Mouse (Mus musculus): ENCODE measurements around the gene Mmp24. TPM values are rescaled to one million over a fixed set of nuclear protein-coding genes. Genes with fewer than 3 reads are reported as not detected.

The Mmp24 gene
- polyA plus RNA-seq, 1 experiment from 2014 or later: 0.07 TPM

DNA sequence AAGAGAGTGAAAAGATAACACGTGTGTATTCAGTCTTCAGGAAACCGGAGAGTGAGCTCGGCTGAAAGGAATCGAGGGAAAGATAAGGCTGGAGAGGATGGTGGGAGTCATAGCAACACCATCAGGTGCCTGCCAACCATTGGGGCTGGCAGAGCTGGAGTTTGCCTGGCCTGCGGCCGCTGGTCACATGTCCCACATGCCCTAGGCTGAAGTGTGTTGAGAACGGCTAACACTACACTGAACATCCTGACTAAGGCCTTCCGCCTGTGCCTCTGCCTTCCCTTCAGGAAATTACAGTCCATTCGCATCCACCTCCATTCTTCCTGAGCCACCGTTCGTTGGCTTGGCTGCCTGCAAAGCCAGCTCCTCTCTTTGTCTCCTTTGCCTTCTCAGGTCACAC, 32.9 kb upstream of the Mmp24 start:
- no peak overlapping the region for H3K9ac ChIP-seq (replicated peaks; ENCODE audit: low read length)
- no peaks in the 10 kb centered on the region for H3K27me3 ChIP-seq (ENCODE audit: insufficient read depth, low read length)
- no peak overlapping the region for H3K4me3 ChIP-seq (ENCODE audit: low read length)
- H3K4me1 ChIP-seq (ENCODE audit: insufficient read depth, low read length): peaks cover 4% of the 10 kb centered on the region; the same call in 1 of the 2 replicates
- WGBS: 80% methylated on average over 11 of the region's 11 CpGs
- H3K4me2 ChIP-seq (replicated peaks; ENCODE audit: low read depth, low read length): no peak overlapping the region
- no peaks in the 10 kb centered on the region for H3K9me3 ChIP-seq (ENCODE audit: low read length)
- peak overlapping the region; percentile 58 for H3K27ac ChIP-seq (ENCODE audit: low read length)
- no peak for ATAC-seq (ENCODE audit: low FRiP score, low TSS enrichment)
- H3K36me3 ChIP-seq (ENCODE audit: insufficient read depth, low read length): no peaks in the 10 kb centered on the region

- peak overlapping the region; percentile 59 for H3K27ac ChIP-seq (ENCODE audit: low read length)
- WGBS: 54% methylated on average over 12 of the region's 12 CpGs
- H3K4me3 ChIP-seq (ENCODE audit: low read length): no peak overlapping the region
- H3K36me3 ChIP-seq (ENCODE audit: insufficient read depth, low read length): no peaks in the 10 kb centered on the region
- H3K9me3 ChIP-seq (ENCODE audit: low read length): no peaks in the 10 kb centered on the region
- peaks cover 3% of the 10 kb centered on the region; the same call in 1 of the 2 replicates for H3K4me1 ChIP-seq (ENCODE audit: insufficient read depth, low read length)
- no peak overlapping the region for H3K4me2 ChIP-seq (replicated peaks; ENCODE audit: low read depth, low read length)
- no peaks in the 10 kb centered on the region for H3K27me3 ChIP-seq (ENCODE audit: insufficient read depth, low read length)
- H3K9ac ChIP-seq (replicated peaks; ENCODE audit: low read length): no peak overlapping the region
- ATAC-seq (ENCODE audit: low FRiP score, low TSS enrichment): peak; percentile 84
These were observed 32.2 kb upstream of the Mmp24 start for GRCm38 (mm10) chr2:155742931-155743337.

GRCm38 (mm10) chr2:155743351-155743750, 31.8 kb upstream of the Mmp24 start:
- H3K9me3 ChIP-seq (ENCODE audit: low read length): no peaks in the 10 kb centered on the region
- H3K4me1 ChIP-seq (ENCODE audit: insufficient read depth, low read length): no peaks in the 10 kb centered on the region
- H3K9ac ChIP-seq (replicated peaks; ENCODE audit: low read length): no peak overlapping the region
- H3K4me2 ChIP-seq (replicated peaks; ENCODE audit: low read depth, low read length): no peak overlapping the region
- ATAC-seq (ENCODE audit: low FRiP score, low TSS enrichment): no peak
- peak overlapping the region; percentile 59 for H3K27ac ChIP-seq (ENCODE audit: low read length)
- no peak overlapping the region for H3K4me3 ChIP-seq (ENCODE audit: low read length)
- WGBS: 77% methylated on average over 9 of the region's 9 CpGs
- no peaks in the 10 kb centered on the region for H3K27me3 ChIP-seq (ENCODE audit: insufficient read depth, low read length)
- H3K36me3 ChIP-seq (ENCODE audit: insufficient read depth, low read length): no peaks in the 10 kb centered on the region

- Histone ChIP-seq H3K27ac (ENCODE audit: low read length) (no peak overlapping the region), H3K9ac (replicated peaks; ENCODE audit: low read length) (no peak overlapping the region), H3K4me1 (ENCODE audit: insufficient read depth, low read length) (no peaks in the 10 kb centered on the region), H3K36me3 (ENCODE audit: insufficient read depth, low read length) (no peaks in the 10 kb centered on the region), H3K4me2 (replicated peaks; ENCODE audit: low read depth, low read length) (no peak overlapping the region), H3K4me3 (ENCODE audit: low read length) (no peak overlapping the region), H3K9me3 (ENCODE audit: low read length) (no peaks in the 10 kb centered on the region), H3K27me3 (ENCODE audit: insufficient read depth, low read length) (no peaks in the 10 kb centered on the region)
- no peak for ATAC-seq (ENCODE audit: low FRiP score, low TSS enrichment)
- 62% methylated on average over 3 of the region's 3 CpGs for WGBS
These were observed 29.7 kb upstream of the Mmp24 start for GRCm38 (mm10) chr2:155745487-155745886.

- Histone ChIP-seq H3K4me3 (ENCODE audit: low read length) (no peak overlapping the region), H3K9ac (replicated peaks; ENCODE audit: low read length) (no peak overlapping the region), H3K9me3 (ENCODE audit: low read length) (no peaks in the 10 kb centered on the region), H3K27ac (ENCODE audit: low read length) (no peak overlapping the region), H3K4me2 (replicated peaks; ENCODE audit: low read depth, low read length) (no peak overlapping the region), H3K27me3 (ENCODE audit: insufficient read depth, low read length) (no peaks in the 10 kb centered on the region), H3K36me3 (ENCODE audit: insufficient read depth, low read length) (no peaks in the 10 kb centered on the region), H3K4me1 (ENCODE audit: insufficient read depth, low read length) (no peaks in the 10 kb centered on the region)
- ATAC-seq (ENCODE audit: low FRiP score, low TSS enrichment): no peak
- WGBS: 90% methylated on average over 4 of the region's 4 CpGs
These were observed 25.7 kb upstream of the Mmp24 start for GRCm38 (mm10) chr2:155749394-155749793.

DNA sequence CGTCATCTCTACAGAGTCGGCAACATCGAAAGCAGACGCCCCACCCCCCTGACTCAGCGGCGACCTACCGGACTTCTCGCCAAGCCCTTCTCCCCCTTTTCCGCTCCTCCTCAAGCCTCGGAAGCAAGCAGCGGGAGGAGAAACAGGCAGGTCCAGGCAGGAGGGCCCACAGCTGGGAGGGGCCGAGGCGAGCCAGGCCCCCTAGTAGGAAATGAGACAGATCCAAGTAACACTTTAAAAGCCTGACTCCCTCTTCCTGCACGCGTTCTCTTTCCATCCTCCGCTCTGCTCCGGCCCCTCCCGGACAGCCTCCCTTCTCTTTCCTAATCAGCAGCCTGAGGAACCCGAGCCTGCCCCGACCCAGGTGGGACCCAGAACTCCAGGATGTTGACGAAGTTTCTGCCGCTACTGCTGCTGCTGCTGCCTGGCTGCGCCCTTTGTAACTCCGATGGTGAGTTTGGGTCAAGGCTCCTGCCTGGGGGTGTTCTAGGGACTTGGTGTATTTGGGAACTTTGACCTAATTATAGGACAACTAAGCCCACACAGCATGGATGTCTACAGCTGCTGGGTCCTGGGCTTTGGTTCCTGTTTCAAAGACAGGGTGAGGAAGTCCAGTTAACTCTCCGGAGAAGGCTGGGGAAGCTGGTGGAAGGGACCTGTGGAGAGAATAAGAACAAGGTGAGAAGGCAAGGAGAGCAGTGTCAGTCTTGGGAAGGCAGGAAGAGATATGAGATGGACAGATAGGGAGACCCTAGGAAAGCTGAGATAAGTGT, 23.9 kb upstream of the Mmp24 start, which contains the start of gene Procr:
Procr (plus strand) TSS at position 104 of the 773 bp plus-strand sequence.
- H3K4me1 ChIP-seq (ENCODE audit: insufficient read depth, low read length): no peaks in the 10 kb centered on the region
- peak within 1 kb of the TSS; percentile 44 for H3K4me3 ChIP-seq (ENCODE audit: low read length)
- H3K27me3 ChIP-seq (ENCODE audit: insufficient read depth, low read length): no peaks in the 10 kb centered on the region
- H3K9ac ChIP-seq (replicated peaks; ENCODE audit: low read length): peak within 1 kb of the TSS; percentile 56
- peak; percentile 74; the same call in 1 of the 2 replicates for ATAC-seq (ENCODE audit: low FRiP score, low TSS enrichment)
- H3K36me3 ChIP-seq (ENCODE audit: insufficient read depth, low read length): no peaks in the 10 kb centered on the region
- H3K27ac ChIP-seq (ENCODE audit: low read length): no peak within 1 kb of the TSS
- 2% methylated on average over 24 of the region's 25 CpGs for WGBS
- peak within 1 kb of the TSS; percentile 65 for H3K4me2 ChIP-seq (replicated peaks; ENCODE audit: low read depth, low read length)
- H3K9me3 ChIP-seq (ENCODE audit: low read length): no peaks in the 10 kb centered on the region

DNA sequence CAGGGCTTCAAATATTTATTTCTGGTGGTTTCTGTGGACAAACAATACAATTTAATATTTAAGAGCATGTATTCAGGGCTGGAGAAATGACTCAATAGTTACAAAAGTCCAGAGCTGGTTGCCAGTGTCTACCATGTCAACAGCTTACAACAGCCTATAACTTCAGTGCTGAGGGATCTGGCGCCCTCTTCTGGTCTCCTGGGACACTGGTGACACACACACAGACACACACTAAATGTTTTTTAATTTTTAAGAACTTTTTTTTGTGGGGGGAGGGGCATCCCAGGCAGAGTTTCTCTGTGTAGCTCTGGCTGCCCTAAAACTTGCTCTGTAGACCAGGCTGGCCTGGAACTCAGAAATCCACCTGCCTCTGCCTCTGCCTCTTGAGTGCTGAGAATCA, 19.4 kb upstream of the Mmp24 start:
- no peak for ATAC-seq (ENCODE audit: low FRiP score, low TSS enrichment)
- Histone ChIP-seq H3K4me2 (replicated peaks; ENCODE audit: low read depth, low read length) (no peak overlapping the region), H3K4me3 (ENCODE audit: low read length) (no peak overlapping the region), H3K9me3 (ENCODE audit: low read length) (no peaks in the 10 kb centered on the region), H3K27ac (ENCODE audit: low read length) (no peak overlapping the region), H3K4me1 (ENCODE audit: insufficient read depth, low read length) (no peaks in the 10 kb centered on the region), H3K9ac (replicated peaks; ENCODE audit: low read length) (no peak overlapping the region), H3K27me3 (ENCODE audit: insufficient read depth, low read length) (no peaks in the 10 kb centered on the region), H3K36me3 (ENCODE audit: insufficient read depth, low read length) (no peaks in the 10 kb centered on the region)
- 8% methylated on average over 1 of the region's 1 CpGs for WGBS

DNA sequence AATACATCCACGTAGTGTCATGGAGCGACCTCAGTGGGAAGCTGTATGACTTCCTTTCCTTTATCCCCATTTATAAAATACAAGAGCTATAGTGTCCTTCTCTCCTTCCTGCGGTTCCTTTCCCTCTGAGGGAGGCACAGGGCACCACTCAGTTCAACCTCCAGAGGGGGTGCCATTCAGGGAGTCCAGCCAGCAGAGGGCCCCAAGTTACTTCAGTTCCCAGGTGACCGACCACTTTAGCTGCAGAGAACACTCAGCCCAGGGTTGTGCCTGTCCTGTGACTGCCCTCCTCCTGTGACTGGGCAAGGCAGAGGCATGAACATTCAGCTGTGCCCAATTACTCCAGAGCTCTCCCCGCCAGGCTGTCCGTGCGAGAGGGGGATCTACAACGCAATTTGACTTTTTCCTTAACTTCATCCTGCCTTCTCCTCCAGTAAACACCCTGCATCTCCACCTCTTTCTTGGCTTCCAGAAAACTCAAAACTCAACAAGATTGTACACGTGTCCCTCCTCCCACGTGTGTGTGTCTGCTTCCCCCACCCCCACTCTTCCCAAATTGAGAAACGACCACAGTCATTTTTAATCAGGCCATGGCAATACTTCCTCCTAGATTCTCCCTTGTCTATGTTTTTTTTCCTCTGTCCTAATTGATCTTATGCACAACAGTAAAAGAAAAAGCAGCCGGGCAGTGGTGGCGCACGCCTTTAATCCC, 18.1 kb upstream of the Mmp24 start:
- Histone ChIP-seq H3K9ac (replicated peaks; ENCODE audit: low read length) (no peak overlapping the region), H3K4me2 (replicated peaks; ENCODE audit: low read depth, low read length) (no peak overlapping the region), H3K36me3 (ENCODE audit: insufficient read depth, low read length) (no peaks in the 10 kb centered on the region), H3K9me3 (ENCODE audit: low read length) (no peaks in the 10 kb centered on the region), H3K27me3 (ENCODE audit: insufficient read depth, low read length) (no peaks in the 10 kb centered on the region), H3K27ac (ENCODE audit: low read length) (no peak overlapping the region), H3K4me1 (ENCODE audit: insufficient read depth, low read length) (no peaks in the 10 kb centered on the region), H3K4me3 (ENCODE audit: low read length) (no peak overlapping the region)
- 0 out of 2 replicates have a peak, but pooled peaks have one; percentile 23 for ATAC-seq (ENCODE audit: low FRiP score, low TSS enrichment)
- 55% methylated on average over 14 of the region's 14 CpGs for WGBS

- ATAC-seq (ENCODE audit: low FRiP score, low TSS enrichment): no peak; the same call in 1 of the 2 replicates
- Histone ChIP-seq H3K9me3 (ENCODE audit: low read length) (no peaks in the 10 kb centered on the region), H3K4me1 (ENCODE audit: insufficient read depth, low read length) (no peaks in the 10 kb centered on the region), H3K27ac (ENCODE audit: low read length) (no peak overlapping the region), H3K9ac (replicated peaks; ENCODE audit: low read length) (no peak overlapping the region), H3K36me3 (ENCODE audit: insufficient read depth, low read length) (no peaks in the 10 kb centered on the region), H3K4me3 (ENCODE audit: low read length) (no peak overlapping the region), H3K4me2 (replicated peaks; ENCODE audit: low read depth, low read length) (no peak overlapping the region), H3K27me3 (ENCODE audit: insufficient read depth, low read length) (no peaks in the 10 kb centered on the region)
- WGBS: 56% methylated on average over 13 of the region's 13 CpGs
These were observed 10.3 kb upstream of the Mmp24 start for GRCm38 (mm10) chr2:155764679-155765418.
